Mouse (Mus musculus) midbrain, postnatal 0 days (tissue): ENCODE measurements around the gene Casz1. TPM values are rescaled to one million over a fixed set of nuclear protein-coding genes. Genes with fewer than 3 reads are reported as not detected.

Experiments used
- ATAC-seq: fragments of 200-750 bp; cut with Nextera tagmentation; 2 replicates; pipeline ENCODE4 v1.8.0; 2017; ENCODE audit warnings: moderate number of reproducible peaks, mild to moderate bottlenecking, moderate TSS enrichment, moderate library complexity; ENCODE audit not compliant: low FRiP score
- DNase-seq: peaks from one replicate; pipeline ENCODE4 v3.0.0-alpha.2; 2015; ENCODE audit warnings: low spot score
- H3K27ac ChIP-seq: fragments of 300-500 bp; sonication (generic); 2 replicates; pipeline ENCODE4 v1.5.1; 2014; ENCODE audit warnings: low read depth, mild to moderate bottlenecking, low read length, mixed read lengths
- H3K27me3 ChIP-seq: fragments of 300-500 bp; sonication (generic); 2 replicates; pipeline ENCODE4 v1.6.1; 2014; ENCODE audit warnings: low read length, control low read depth, mixed read lengths; ENCODE audit not compliant: insufficient read depth
- H3K36me3 ChIP-seq: fragments of 300-500 bp; sonication (generic); 2 replicates; pipeline ENCODE4 v1.6.1; 2014; ENCODE audit warnings: low read length, control low read depth, mixed read lengths; ENCODE audit not compliant: insufficient read depth
- H3K4me1 ChIP-seq: fragments of 300-500 bp; sonication (generic); 2 replicates; pipeline ENCODE4 v1.6.1; 2014; ENCODE audit warnings: mild to moderate bottlenecking, control low read depth, antibody characterized with exemption, low read length, mixed read lengths; ENCODE audit not compliant: insufficient read depth
- H3K4me2 ChIP-seq: fragments of 300-500 bp; sonication (generic); 2 replicates; pipeline ENCODE4 v1.6.1; 2014; ENCODE audit warnings: low read depth, mild to moderate bottlenecking, low read length, mixed read lengths; ENCODE audit not compliant: poor library complexity, severe bottlenecking
- H3K4me3 ChIP-seq: fragments of 300-500 bp; sonication (generic); 2 replicates; pipeline ENCODE4 v1.5.1; 2014; ENCODE audit warnings: low read depth, mild to moderate bottlenecking, low read length, moderate library complexity
- H3K9ac ChIP-seq: fragments of 300-500 bp; sonication (generic); replicated peaks from 2 replicates; pipeline ENCODE4 v1.6.1; 2014; ENCODE audit warnings: mild to moderate bottlenecking, low read length, moderate library complexity, mixed read lengths; ENCODE audit not compliant: poor library complexity, severe bottlenecking
- H3K9me3 ChIP-seq: fragments of 300-500 bp; sonication (generic); 2 replicates; pipeline ENCODE4 v1.6.1; 2016; ENCODE audit warnings: low read length, control low read depth
- CTCF ChIP-seq: IDR thresholded peaks from 2 replicates; pipeline ENCODE4 v1.5.1; 2016; ENCODE audit warnings: antibody characterized with exemption, mild to moderate bottlenecking
- WGBS: fragments of 180-500 bp; shearing (Covaris S2); extraction: QIAGEN DNeasy Blood & Tissue Kit; methylation state at CpG from one replicate; pipeline ENCODE4 v1.1.7; 2014; 5-methylcytosine and 5-hydroxymethylcytosine counted together
- polyA plus RNA-seq: library from polyadenylated mRNA; unstranded; fragments of >200 nt; fragmentation: Nextera tagmentation; extraction: Ambion mirVana; gene quantifications from 2 replicates; pipeline ENCODE4 v1.2.1, GENCODE M21; 2015
- total RNA-seq: library from RNA; depleted of rRNA; stranded (reverse); fragments of >200 nt; gene quantifications from 2 replicates; pipeline ENCODE4 v1.2.3, GENCODE M21; 2014

The Casz1 gene
- total and polyA plus RNA-seq, 2 experiments from 2014 or later = 2.0 to 3.7 TPM

DNA sequence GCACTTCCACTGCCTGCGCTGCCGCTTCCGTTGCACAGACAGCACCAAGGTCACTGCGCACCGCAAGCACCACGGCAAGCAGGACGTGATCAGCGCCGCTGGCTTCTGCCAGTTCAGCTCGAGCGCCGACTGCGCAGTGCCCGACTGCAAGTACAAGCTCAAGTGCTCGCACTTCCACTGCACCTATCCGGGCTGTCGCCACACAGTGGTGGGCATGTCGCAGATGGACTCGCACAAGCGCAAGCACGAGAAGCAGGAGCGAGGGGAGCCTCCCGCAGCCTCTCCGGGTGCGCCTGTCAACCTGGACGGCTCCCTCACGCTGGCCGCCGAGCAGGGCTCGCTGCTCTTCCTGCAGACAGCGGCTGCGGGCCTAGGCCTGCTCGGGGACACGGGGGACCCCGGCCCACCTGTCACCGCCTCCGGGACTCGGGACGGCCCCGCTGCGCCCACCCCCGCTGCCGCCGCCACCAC is 147.6 kb downstream of the Casz1 start:
- peak overlapping the region; percentile 60 for H3K9ac ChIP-seq
- no peak overlapping the region; the same call in 1 of the 2 replicates for H3K27ac ChIP-seq
- H3K27me3 ChIP-seq = peaks cover 6% of the 10 kb centered on the region; the same call in 1 of the 2 replicates
- DNase-seq (peak; percentile 38), ATAC-seq (peak; percentile 38)
- no peaks in the 10 kb centered on the region for H3K36me3 ChIP-seq
- H3K4me1 ChIP-seq = peaks cover 8% of the 10 kb centered on the region
- peak; percentile 33 for TF ChIP-seq CTCF
- no peaks in the 10 kb centered on the region for H3K9me3 ChIP-seq
- WGBS = 5% methylated on average over 43 of the region's 44 CpGs
- peak overlapping the region; percentile 44 for H3K4me3 ChIP-seq
- H3K4me2 ChIP-seq = peak overlapping the region; percentile 64

DNA sequence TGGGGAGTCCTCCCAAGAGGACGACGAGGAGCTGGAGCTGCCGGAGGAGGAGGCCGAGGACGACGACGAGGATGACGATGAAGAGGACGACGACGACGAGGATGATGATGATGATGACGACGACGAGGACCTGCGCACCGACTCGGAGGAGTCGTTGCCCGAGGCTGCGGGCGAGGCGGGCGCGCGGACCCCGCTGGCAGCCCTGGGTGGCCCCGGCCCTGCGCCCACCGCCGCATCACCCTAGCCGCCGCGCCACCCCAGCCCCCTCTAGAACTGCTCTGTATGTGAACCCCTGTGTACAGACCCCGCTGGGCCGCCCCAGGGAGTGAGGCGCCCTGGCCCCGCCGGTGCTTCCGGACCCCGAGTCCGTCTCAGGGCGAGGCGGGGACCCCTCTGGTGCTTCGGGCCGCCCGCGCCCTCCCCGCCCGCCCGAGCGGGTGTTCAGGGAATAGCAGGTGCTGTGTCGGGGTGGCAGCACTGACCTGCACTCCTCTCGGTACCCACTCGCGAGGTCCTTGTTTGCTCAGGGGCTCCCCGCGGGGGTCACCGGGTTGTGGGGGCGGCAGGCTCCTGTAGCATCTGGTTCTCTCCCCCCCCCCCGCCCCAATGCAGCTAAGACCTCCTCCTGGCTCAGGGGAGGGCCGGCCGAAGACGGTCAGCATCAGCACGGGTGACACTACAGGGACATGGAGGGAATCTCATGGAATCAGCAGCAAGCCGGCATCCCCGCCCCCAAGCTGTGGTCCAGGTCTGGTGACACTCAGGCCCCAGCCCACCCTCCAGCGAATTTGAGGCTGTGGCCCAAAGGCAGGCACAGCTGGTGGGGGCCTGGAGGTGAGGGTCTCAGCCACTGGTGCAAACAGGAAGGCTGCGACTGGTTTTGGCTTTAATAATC is 148.3 kb downstream of the Casz1 start:
- Histone ChIP-seq H3K27me3 (peaks cover 6% of the 10 kb centered on the region; the same call in 1 of the 2 replicates), H3K36me3 (no peaks in the 10 kb centered on the region), H3K27ac (no peak overlapping the region), H3K9me3 (no peaks in the 10 kb centered on the region), H3K9ac (peak overlapping the region; percentile 60), H3K4me3 (peak overlapping the region; percentile 44), H3K4me2 (peak overlapping the region; percentile 64), H3K4me1 (peaks cover 8% of the 10 kb centered on the region)
- peak; percentile 5; the same call in 1 of the 2 replicates for TF ChIP-seq CTCF
- DNase-seq = no peak
- ATAC-seq = peak; percentile 33
- 5% methylated on average over 57 of the region's 69 CpGs for WGBS

DNA sequence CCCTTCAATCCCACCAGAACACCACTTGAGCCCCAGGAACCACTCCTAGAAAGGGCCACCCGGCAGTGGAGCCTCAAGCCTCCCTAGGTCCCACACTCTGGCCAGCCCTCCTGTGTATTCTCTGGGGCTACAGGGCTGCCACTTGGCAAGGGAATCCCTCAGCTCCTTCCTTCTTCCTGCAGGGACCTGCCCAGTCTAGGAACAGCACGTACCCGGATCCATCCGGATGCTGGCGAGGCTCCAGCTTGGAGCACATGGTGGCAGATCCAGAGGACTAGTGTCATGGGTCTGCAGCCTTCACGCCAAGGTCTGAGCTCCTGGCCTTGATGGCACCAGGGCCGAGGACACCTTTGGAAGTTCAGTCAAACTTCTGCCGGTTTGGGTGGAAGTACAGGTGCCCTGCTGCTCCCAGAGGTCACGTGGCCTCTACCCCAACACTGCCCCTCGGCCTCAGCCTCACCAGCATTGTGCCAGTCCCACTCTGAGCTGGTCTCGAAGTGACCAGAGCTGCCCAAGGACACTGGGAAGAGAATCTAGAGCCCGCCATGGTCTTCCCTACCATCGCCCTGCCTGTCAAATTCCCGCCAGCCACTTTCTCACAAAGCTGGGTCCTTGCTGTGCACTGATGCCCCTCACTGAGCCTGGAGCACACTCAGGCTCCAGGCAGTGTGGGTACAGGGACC is 151.0 kb downstream of the Casz1 start:
- no peaks in the 10 kb centered on the region for H3K9me3 ChIP-seq
- 0 out of 2 replicates have a peak, but pooled peaks cover 6% of the 10 kb centered on the region for H3K27me3 ChIP-seq
- no peak for ATAC-seq
- H3K4me1 ChIP-seq = peaks cover 8% of the 10 kb centered on the region
- 84% methylated on average over 14 of the region's 14 CpGs for WGBS
- no peak overlapping the region for H3K4me3 ChIP-seq
- no peak for TF ChIP-seq CTCF
- no peak overlapping the region for H3K9ac ChIP-seq
- no peak overlapping the region for H3K27ac ChIP-seq
- DNase-seq = no peak
- no peak overlapping the region for H3K4me2 ChIP-seq
- peaks cover 5% of the 10 kb centered on the region; the same call in 1 of the 2 replicates for H3K36me3 ChIP-seq

DNA sequence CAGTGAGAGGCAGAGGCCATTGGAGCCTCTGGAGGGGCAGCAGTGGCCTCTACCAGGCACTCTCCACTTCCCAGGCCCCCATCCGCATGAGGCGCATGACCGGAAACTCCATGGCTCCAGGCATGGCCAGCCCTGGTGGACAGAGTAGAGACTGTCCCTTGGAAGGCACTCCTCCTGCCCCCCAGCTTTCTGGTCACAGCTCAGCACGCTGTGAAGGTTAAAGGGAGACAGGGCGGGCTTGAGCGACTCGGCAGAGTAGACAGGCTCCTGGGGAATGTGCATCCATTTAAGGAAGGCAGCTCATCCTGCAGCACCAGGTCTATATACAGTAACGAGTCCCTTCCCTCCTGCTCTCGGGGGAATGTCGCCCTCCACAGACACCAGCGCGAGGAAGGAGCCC is 155.8 kb downstream of the Casz1 start:
- Histone ChIP-seq H3K27ac (no peak overlapping the region), H3K4me2 (no peak overlapping the region), H3K9me3 (no peaks in the 10 kb centered on the region), H3K27me3 (no peaks in the 10 kb centered on the region), H3K4me1 (no peaks in the 10 kb centered on the region), H3K4me3 (no peak overlapping the region), H3K9ac (no peak overlapping the region), H3K36me3 (peaks cover 19% of the 10 kb centered on the region)
- 78% methylated on average over 12 of the region's 12 CpGs for WGBS
- TF ChIP-seq CTCF = no peak
- DNase-seq = no peak
- ATAC-seq = no peak

DNA sequence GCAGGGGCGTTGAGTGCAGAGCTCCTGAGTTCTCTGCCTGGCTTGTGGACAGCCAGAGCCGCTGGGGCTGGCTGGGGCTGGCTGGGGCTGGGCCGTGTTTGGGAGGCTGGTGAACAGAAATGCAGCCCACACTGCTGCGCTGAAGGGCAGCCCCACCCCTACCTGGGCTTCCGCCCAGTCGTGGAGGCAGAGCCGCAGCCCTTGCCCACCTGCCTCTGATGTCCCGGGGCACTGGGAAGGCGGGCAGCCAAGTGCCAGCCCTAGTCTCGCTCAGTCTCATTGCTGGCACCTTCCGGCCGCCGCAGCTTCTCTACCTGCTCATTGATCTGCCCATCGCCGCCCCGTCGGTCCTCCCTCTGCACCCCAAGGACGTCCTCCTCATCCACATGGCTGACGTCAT is 156.9 kb downstream of the Casz1 start:
- no peak overlapping the region for H3K4me2 ChIP-seq
- ATAC-seq (no peak), DNase-seq (no peak)
- no peaks in the 10 kb centered on the region for H3K4me1 ChIP-seq
- no peak overlapping the region for H3K27ac ChIP-seq
- no peaks in the 10 kb centered on the region for H3K27me3 ChIP-seq
- no peak for TF ChIP-seq CTCF
- no peak overlapping the region for H3K9ac ChIP-seq
- no peaks in the 10 kb centered on the region for H3K9me3 ChIP-seq
- H3K36me3 ChIP-seq = peaks cover 19% of the 10 kb centered on the region
- H3K4me3 ChIP-seq = no peak overlapping the region
- WGBS = 93% methylated on average over 18 of the region's 19 CpGs
